ENCODE assay signal across 9 mouse cellular contexts in the genomic region with DNA sequence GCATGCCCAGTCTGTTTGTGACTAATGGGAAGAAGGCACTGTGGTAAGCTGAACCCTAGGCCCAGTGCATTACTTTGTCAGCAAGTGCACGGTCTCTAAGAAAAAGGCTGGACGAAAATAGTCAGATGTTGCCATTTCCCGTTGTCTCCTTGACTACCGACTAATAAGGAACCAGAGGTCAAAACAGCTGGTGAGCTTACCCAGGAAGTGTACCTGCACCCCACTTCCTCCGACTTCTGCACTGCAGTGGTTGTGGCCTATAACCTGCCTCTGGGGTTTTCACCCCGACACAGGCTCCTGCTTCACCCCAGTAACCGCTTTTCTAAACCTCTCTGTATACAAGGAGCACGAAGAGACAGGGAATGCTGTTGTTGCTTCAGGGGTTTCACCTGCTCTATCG. TPM values are rescaled to one million over a fixed set of nuclear protein-coding genes. Genes with fewer than 3 reads are reported as not detected.
DNase-seq lines count a peak whose midpoint lies in the region; ATAC-seq and TF ChIP-seq lines count a peak whose summit lies in the region.
"Had no signal": no experiment of that assay in that cellular context is flagged by ENCODE, and none has a peak within 500 bp of the region (broad histone marks: within the 10 kb centered on the region; RNA-seq: fewer than 3 reads in every experiment).

No protein-coding gene starts in this region.

- ATAC-seq in lung, embryonic 14.5 days (ENCODE audit: insufficient read depth) = no peak
- ATAC-seq in activated CD4-positive, CD25-positive, alpha-beta regulatory T cell, adult 4 months = peak; percentile 93
- ATAC-seq in megakaryocyte, adult 5-6 weeks (ENCODE audit: poor library complexity, severe bottlenecking) = peak; percentile 93

- WGBS in lung, embryonic 14.5 days = 48% methylated on average over 9 of the region's 9 CpGs

- no peak overlapping the region for H3K4me3 ChIP-seq in lung, embryonic 14.5 days (ENCODE audit: low read depth, low read length)
- H3K4me3 ChIP-seq: myocyte had no signal

- no peak for TF ChIP-seq CTCF in lung, embryonic 14.5 days (IDR thresholded peaks at IDR 0.05; ENCODE audit: low read depth)

- DNase-seq in lung, embryonic 14.5 days = no peak
- DNase-seq in lung, postnatal 14 days = no peak
- peak; percentile 63 for DNase-seq in thymus, postnatal 0 days (ENCODE audit: low spot score)
- DNase-seq in frontal cortex, postnatal 14 days (ENCODE audit: low spot score in 2 of 2) = no peak
- DNase-seq in urinary bladder, adult 18-20 months (ENCODE audit: low spot score in 2 of 2) = no peak
- DNase-seq: cerebellum, adult 9-11 months had no signal

- H3K4me1 ChIP-seq in lung, embryonic 14.5 days (ENCODE audit: insufficient read depth) = peaks cover 23% of the 10 kb centered on the region

- no peaks in the 10 kb centered on the region for H3K9me3 ChIP-seq in lung, embryonic 14.5 days (ENCODE audit: low read depth, low read length)

- no peaks in the 10 kb centered on the region for H3K27me3 ChIP-seq in lung, embryonic 14.5 days (ENCODE audit: insufficient read depth, low read length)

- H3K36me3 ChIP-seq in lung, embryonic 14.5 days (ENCODE audit: insufficient read depth) = no peaks in the 10 kb centered on the region

- H3K27ac ChIP-seq in lung, embryonic 14.5 days (ENCODE audit: low read depth) = 0 out of 2 replicates have a peak overlapping the region, but pooled peaks have one; percentile 10

- no peak overlapping the region for H3K9ac ChIP-seq in lung, embryonic 14.5 days

- H3K4me2 ChIP-seq in lung, embryonic 14.5 days = no peak overlapping the region

RNA-seq across cellular contexts. Expression of a gene that starts 30.3 kb away (rescaled TPM):
- polyA plus RNA-seq in lung, embryonic 14.5 days (2014; fragmentation: Nextera tagmentation; extraction: Ambion mirVana) = 23.1 and 23.5 TPM in 2 replicates
- polyA plus RNA-seq in activated CD4-positive, CD25-positive, alpha-beta regulatory T cell, adult 4 months (2017; shearing (Covaris generic)) = 10 to 100 TPM; 20.9 to 21.9 TPM
- total RNA-seq in megakaryocyte, adult 5-6 weeks (2015) = 7.5 TPM in 2 replicates
- 4.1 and 5.2 TPM in 2 replicates for total RNA-seq in megakaryocyte, adult 5-6 weeks (2017)
- 18.8 and 19.3 TPM in 2 replicates for polyA plus RNA-seq in thymus, postnatal 0 days (2015; fragmentation: Nextera tagmentation; extraction: Ambion mirVana)
